24 mouse cellular contexts compared by ENCODE assay signal in the genomic region with DNA sequence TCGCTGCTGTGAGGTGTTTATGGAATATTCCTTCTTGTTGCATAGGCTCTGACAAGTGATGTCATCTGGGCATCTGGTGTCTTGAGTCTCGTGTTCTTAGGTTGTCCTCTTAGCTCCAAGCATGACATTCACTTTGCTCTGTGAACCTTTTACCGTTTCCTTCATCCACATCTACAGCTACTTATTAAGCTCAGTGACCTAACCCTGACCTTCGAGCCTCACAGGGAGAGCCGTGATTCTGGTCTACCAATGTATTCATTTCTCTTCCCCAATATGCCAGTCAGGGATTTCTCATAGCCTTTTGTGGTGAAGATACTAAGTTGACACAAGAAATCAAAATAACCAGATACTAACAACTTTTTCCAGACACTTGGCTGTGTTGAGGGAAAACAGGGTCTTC.
DNase-seq lines count a peak whose midpoint lies in the region; ATAC-seq lines count a peak whose summit lies in the region.
"Had no signal": no experiment of that assay in that cellular context is flagged by ENCODE, and none has a peak within 500 bp of the region (broad histone marks: within the 10 kb centered on the region; RNA-seq: fewer than 3 reads in every experiment).

No protein-coding gene starts in this region.

- no peaks in the 10 kb centered on the region for H3K27me3 ChIP-seq in kidney, embryonic 14.5 days (ENCODE audit: control insufficient read depth, insufficient read depth, low read length)
- no peaks in the 10 kb centered on the region for H3K27me3 ChIP-seq in kidney, embryonic 16.5 days (ENCODE audit: insufficient read depth, low read length)
- H3K27me3 ChIP-seq: CH12.LX; embryonic facial prominence, embryonic 12.5 days; forebrain, embryonic 13.5 days; forebrain, embryonic 15.5 days; Patski had no signal

- no peaks in the 10 kb centered on the region for H3K36me3 ChIP-seq in kidney, embryonic 14.5 days (ENCODE audit: control insufficient read depth, insufficient read depth, low read length)
- no peaks in the 10 kb centered on the region for H3K36me3 ChIP-seq in kidney, embryonic 16.5 days (ENCODE audit: insufficient read depth, low read length)
- H3K36me3 ChIP-seq: embryonic facial prominence, embryonic 10.5 days; embryonic facial prominence, embryonic 12.5 days; forebrain, embryonic 15.5 days; G1E had no signal

- H3K9ac ChIP-seq in kidney, embryonic 14.5 days (ENCODE audit: low read depth, low read length), result no peak overlapping the region
- no peak overlapping the region for H3K9ac ChIP-seq in kidney, embryonic 16.5 days (replicated peaks; ENCODE audit: low read length)
- H3K9ac ChIP-seq: embryonic facial prominence, embryonic 12.5 days; forebrain, embryonic 13.5 days; forebrain, embryonic 15.5 days had no signal

- H3K27ac ChIP-seq in kidney, embryonic 14.5 days (ENCODE audit: low read depth, low read length), result no peak overlapping the region
- no peak overlapping the region for H3K27ac ChIP-seq in kidney, embryonic 16.5 days (ENCODE audit: low read length)
- H3K27ac ChIP-seq: embryonic facial prominence, embryonic 10.5 days; embryonic facial prominence, embryonic 12.5 days; forebrain, embryonic 13.5 days; forebrain, embryonic 15.5 days had no signal

- no peak for ATAC-seq in kidney, embryonic 14.5 days (ENCODE audit: low FRiP score, low TSS enrichment)
- ATAC-seq in kidney, embryonic 16.5 days (ENCODE audit: low FRiP score, low TSS enrichment), result no peak
- ATAC-seq: activated CD4-positive, CD25-positive, alpha-beta regulatory T cell, adult 4 months; CD4-positive, CD25-positive, alpha-beta regulatory T cell, adult 4 months; forebrain, embryonic 13.5 days; forebrain, embryonic 15.5 days; Patski had no signal

- DNase-seq in kidney, adult 11 months, result peak; percentile 15
- no peak for DNase-seq in kidney, postnatal 10 days
- DNase-seq in kidney, adult 8-10 months, result peak; percentile 15 to 30
- DNase-seq in kidney, postnatal 36 days, result peak; percentile 27 to 29
- DNase-seq: adrenal gland, adult 8-10 months; adrenal gland, postnatal 14 days; adrenal gland, postnatal 36 days; B cell, adult 2 months; cerebellum, adult 11-12 months; cerebellum, adult 2 months; cerebellum, adult 9-10 months; cerebellum, postnatal 10 days; cerebellum, postnatal 25 days had no signal

- no peak overlapping the region for H3K4me3 ChIP-seq in kidney, embryonic 14.5 days (ENCODE audit: low read length)
- no peak overlapping the region for H3K4me3 ChIP-seq in kidney, embryonic 16.5 days (ENCODE audit: low read length)
- H3K4me3 ChIP-seq: embryonic facial prominence, embryonic 10.5 days; embryonic facial prominence, embryonic 12.5 days; forebrain, embryonic 13.5 days; forebrain, embryonic 15.5 days had no signal

- H3K9me3 ChIP-seq in kidney, embryonic 14.5 days (ENCODE audit: control insufficient read depth, low read length), result no peaks in the 10 kb centered on the region
- H3K9me3 ChIP-seq in kidney, embryonic 16.5 days (ENCODE audit: low read length), result no peaks in the 10 kb centered on the region
- H3K9me3 ChIP-seq: embryonic facial prominence, embryonic 10.5 days; embryonic facial prominence, embryonic 12.5 days; forebrain, embryonic 13.5 days; forebrain, embryonic 15.5 days had no signal

- 69% methylated on average over 5 of the region's 5 CpGs for WGBS in kidney, embryonic 14.5 days
- WGBS in kidney, embryonic 16.5 days, result 68% methylated on average over 5 of the region's 5 CpGs

- H3K4me1 ChIP-seq in kidney, embryonic 14.5 days (ENCODE audit: control insufficient read depth, insufficient read depth, low read length), result peaks cover 12% of the 10 kb centered on the region
- H3K4me1 ChIP-seq in kidney, embryonic 16.5 days (ENCODE audit: insufficient read depth, low read length), result peaks cover 7% of the 10 kb centered on the region; the same call in 1 of the 2 replicates
- H3K4me1 ChIP-seq: forebrain, embryonic 13.5 days; forebrain, embryonic 15.5 days had no signal

- no peak overlapping the region for H3K4me2 ChIP-seq in kidney, embryonic 14.5 days (replicated peaks; ENCODE audit: low read depth, low read length)
- H3K4me2 ChIP-seq in kidney, embryonic 16.5 days (replicated peaks; ENCODE audit: low read depth, low read length), result no peak overlapping the region
- H3K4me2 ChIP-seq: embryonic facial prominence, embryonic 12.5 days; forebrain, embryonic 13.5 days; forebrain, embryonic 15.5 days had no signal
